Mouse (Mus musculus) right cerebral cortex, adult 2 months (tissue): ENCODE results near the gene Mad1l1.
A peak's percentile ranks its signal among the peaks of the same experiment; 100 is the strongest.

Source experiments
- DNase-seq, 2 experiments: peaks; one replicate each; pipeline ENCODE4 v3.0.0; 2021 to 2022; ENCODE audit warnings: low spot score in 2 of 2

Gene Mad1l1

DNA sequence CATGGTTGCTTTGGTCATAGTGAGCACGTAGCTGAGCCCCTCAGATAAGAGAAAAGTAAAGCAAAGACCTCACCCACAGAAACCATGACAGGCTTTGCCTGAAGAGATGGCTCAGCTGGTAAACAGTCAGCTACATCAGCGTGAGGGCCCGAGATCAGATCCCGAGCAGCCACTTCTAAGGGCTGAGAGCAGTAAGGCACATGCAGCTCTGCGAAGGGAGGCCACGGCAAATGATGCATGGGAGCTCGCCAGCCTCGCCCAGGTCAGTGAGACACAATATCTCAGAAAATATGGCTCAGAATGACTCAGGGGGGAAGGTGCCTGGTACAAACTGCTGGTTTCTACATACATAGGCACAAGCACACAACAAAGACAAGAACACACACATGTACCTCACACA is 143.8 kb downstream of the Mad1l1 start:
- no peak for DNase-seq

DNA sequence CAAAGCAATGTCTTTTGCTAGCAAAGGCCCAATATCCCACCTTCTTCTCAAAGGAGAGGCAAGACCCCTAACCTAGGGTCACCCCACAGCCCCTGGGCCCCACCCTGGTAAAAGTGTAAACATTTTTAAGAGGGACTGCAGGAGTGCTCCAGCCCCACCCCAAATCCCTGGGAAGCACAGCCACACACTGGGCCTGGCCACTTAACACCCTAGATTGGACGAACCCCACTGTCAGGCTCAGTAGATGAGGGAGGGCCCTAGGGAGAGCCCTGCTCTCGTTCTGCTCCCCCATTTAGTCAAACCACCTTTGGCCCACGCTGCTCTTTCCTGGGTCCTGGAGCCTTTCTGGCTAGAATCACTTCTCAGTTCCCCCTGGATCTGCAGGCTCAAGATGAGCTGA is 145.0 kb downstream of the Mad1l1 start:
- DNase-seq: no peak

DNA sequence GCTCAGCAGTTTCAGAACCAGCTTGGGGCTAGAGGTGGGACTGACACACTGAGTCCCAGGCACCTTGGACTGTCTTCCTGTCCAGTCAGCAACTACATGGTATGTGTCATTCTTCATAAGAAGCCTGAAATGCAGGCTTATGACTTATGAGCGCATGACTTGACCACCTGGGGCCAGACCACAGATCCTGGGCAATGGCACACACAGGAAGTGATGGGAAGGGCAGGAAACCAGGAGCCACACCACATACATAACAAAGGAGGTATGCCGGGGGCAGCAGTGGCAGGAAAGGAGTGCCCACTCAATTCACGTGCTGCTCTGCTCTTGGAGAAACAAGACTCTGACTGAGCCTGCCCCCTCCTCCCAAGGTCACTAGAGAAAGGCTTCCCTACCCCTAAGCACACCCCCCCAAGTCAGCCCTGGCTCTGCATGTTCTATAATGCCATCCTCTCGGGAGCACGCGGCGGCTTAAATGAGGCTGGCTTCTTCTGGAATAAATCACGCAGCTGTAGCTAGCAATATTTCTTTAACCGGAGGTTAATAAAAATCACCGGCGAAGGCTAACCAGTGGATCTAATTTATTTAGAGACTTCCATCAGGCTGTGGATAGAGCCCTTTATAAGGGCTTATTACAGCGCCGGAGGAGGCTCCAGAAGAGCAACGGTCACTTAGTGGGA is 146.4 kb downstream of the Mad1l1 start:
- no peak for DNase-seq

DNA sequence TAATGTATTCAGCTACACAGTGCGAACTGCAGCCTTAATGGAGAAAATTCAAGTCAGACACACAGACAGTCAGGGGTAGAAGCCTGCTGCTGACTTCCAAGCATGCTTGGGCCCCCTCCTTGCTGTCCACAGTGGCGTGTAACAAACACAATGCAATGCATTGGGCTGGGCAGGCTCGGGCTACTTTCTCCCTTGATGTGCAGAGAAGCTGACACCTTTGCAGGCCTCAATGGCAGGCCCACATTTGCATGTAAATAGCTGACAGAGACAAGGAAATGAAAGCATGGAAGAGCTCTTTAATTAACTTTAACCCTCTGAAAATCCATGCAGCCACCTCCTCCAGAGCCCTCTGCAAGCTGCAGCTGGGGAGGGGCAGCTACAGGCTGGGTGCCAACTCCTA is 147.3 kb downstream of the Mad1l1 start:
- no peak for DNase-seq

DNA sequence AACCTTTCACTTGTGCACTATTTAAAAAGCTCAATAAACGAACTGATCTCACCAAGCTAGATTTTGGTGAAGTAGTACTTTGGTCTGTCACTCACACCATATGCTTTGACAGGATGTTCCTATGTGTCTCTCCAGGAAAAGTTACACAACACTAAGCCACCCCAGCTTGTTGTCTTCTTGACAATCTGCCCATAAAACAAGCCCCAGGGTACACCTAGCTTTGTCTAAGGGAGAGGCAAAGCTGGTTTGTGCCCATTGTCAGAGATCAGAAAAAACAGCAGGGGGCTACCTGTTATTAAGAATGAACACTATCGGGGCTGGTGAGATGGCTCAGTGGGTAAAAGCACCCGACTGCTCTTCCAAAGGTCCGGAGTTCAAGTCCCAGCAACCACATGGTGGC is 148.2 kb downstream of the Mad1l1 start:
- no peak for DNase-seq

DNA sequence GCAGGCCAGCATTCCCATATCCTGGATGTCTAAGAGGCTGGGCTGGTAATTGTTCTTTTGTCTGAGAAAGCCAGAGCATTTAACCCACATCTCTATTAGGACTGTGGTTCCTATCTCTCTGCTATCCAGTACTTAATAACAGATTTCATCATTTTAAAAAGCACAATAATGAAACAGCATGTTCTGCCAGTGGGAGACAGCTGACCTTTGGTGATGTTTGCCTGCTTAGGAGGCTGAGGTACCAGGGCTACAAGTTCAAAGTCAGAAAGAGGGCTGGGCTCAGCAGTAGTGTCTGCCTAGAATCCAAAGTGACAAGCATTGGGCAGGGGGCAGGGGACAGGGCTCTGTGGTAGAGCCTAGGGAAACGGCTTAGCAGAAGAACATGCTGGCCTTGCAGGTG is 149.6 kb downstream of the Mad1l1 start:
- no peak for DNase-seq

DNA sequence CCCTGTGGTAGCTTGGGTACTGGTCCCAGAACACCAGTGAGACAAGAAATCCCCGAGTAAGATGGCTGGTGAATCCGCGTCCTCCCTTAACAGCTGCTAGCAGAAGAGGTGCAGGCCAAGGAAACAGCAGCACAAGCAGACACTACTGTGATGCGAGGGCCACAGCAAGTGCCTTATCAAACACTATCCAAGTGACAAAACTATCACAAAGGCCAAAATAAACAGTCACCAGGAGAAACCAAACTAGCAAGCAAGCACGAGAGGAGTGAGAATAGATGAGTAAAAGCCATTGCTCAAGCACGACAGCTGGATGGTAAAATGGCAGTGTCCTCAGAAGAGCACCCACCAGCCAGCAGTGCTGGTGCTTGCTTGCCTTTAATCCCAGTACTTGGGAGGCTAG is 153.8 kb downstream of the Mad1l1 start:
- no peak for DNase-seq

DNA sequence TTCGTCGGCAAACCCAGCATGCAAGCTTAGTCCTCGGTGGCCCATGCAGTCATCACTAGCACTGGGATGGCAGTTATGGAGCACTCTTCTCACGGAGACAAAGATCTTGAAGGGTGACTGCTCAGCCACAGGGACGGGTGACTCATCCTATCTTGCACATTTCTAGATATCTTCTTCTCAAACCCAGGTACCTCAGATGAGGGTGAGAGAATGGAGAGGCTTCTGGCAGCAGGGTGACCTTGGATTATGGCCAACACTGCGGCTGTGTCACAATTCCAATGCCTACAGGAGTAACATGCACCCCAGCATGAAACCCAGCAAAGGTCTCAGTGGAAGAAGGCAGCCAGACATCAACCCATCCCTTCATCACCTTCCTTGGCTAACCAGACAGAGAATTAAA is 154.3 kb downstream of the Mad1l1 start:
- no peak for DNase-seq

DNA sequence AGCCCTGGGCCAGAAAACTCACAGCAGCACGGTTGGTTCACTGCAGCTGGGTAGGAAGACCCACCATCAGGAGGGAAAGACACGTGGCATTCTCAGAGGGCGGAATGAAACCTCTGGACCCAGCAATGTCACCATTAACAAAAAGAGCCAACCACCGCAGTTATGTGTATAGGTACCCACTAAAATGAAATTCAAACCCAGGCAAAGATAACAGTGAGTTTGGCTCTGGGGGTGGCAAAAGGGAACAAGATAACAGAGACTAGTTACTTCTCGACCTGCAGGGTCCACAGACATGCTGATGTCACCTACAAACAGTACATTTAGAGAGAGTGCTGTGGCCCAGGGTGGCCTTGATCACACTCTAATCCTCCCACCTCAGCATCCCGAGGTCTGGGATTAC is 157.4 kb downstream of the Mad1l1 start:
- DNase-seq: no peak

DNA sequence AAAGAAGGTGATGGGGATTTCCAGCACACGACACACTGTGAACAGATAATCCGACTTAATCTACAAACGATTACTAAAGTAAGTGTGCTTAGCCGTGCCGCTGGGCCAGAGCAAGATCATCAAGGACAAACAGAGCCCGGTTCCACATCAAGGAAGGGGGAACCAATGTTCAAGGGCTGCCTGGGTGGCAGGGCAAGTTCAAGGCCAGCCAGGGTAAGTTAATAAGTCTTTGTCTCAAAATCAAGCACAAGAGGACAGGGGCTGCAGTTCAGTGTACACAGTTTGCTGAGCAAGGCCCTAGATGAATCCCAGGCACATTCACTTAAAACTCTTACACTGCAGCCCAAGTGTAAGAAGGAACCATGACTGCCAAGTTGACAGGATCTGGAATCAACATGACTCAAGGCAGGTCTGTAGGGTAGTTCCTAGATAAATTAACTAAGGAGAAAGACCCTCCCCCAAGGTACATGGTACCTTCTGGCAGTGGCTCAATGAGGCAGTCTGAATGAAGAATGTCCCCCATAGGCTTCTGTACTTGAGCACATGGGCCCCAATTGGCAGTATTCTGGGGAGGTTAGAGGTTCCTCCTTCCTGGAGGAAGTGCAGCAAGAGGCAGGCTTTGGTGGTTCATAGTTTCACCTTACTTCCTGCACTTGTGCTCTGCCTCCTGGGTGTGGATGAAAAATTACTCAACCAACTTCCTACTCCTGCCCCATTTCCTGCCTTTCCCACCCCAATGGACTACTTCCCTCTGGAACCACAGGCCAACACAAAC is 159.1 kb downstream of the Mad1l1 start:
- no peak for DNase-seq

DNA sequence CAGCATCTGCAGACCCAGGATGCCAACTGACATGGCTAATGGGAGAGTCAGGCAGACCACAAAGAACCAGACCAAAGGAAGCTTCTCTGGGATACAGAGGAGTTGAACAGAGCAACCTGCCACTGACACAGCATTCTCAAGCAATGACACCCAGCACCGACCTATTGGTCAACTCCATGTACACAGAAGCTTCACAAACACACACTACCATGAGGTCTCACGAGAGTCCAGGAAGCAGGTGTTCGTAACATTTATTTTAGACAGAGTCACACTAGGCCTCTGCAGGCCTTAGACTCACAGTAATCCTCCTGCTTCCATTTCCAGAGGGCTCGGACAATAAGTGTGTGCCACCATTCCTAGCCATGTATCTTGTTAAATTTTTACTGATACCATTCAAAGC is 162.3 kb downstream of the Mad1l1 start:
- DNase-seq: no peak

DNA sequence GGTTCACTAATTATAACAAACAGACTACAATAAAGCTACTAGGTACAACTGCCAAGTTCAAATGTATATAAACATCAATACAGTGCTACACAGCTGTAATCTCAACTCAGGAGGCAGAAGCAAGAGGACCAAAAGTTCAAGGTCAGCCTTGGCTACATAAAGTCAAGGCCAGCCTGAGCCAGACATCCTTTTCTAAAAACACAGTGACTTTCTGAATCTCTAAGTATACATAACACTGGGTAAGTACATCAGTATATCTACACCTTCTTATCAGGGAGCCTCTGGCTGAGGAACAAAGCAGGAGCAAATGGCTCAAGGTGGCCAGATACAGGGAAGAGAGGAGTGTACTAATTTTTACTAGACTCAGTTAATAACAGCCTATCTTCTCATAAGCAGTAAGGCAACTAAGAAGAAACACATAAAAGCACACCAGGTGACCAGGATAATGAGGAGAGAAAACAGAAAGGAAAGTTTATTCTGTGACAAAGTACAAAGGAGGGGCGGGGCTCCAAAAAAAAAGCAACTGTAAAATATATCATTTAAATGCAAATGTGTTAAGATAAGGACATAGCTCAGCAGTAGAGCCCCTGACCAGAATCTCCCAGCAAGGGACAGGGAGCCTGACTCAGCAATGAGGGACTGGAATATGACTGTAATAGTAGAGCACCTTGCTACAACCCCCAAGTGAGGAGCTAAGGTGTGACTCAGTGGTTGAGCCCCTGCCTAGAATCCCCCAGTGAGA is 163.3 kb downstream of the Mad1l1 start:
- no peak for DNase-seq

DNA sequence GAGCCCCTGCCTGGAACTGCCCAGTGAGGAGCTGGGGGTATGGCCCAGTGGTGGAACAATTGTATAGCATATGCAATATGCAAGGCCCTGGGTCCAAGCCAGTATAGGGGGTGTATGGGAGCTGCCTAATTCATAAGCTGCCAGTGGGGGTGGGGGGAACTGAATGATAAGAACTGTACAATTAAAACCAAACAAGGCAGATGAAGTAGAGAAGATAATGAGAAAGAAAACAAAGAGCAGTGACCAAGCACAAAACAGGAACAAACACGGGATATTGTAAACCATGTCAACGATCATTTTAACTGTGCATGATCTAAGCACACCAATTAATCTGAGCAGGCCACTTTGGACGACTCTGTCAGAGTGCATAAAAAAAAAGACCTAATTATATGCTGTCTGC is 167.2 kb downstream of the Mad1l1 start:
- DNase-seq: no peak

DNA sequence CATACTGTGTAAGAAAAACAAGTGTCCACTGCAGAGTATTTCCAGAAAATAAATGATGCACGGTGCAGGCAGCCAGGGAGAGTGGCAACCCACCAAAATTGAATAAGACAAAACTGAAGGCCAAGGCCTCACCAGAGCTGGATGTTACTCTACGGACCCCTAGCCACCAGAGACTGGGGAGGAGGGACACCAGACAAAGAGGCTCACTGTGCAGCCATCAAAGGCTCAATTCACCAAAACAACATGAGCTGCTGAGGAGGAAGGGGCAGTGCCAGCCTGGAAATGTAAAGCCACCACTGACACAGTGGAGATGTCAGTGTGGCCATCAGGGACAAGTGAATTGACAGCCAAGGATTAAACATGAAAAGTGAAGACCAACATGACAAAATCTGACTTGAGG is 169.5 kb downstream of the Mad1l1 start:
- no peak for DNase-seq

DNA sequence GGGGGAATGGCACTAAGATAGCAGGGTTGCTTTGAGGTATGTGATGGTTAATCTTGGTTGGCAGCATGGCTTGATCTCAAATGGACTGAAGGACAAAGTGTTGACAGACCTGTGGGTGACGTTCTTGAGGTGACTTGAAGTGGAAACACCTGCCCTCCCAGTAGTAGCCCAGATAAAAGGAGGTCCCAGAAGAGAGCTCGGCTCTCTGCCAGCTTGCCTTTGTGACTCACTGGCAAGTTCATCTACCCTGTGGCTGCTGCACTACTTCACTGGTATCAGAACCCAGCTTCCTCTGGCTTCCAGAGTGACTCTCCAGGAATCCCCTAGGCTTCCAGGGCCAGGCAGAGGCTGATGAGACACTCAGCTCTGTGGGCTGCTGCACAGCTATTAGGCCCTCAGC is 170.2 kb downstream of the Mad1l1 start:
- DNase-seq: no peak

DNA sequence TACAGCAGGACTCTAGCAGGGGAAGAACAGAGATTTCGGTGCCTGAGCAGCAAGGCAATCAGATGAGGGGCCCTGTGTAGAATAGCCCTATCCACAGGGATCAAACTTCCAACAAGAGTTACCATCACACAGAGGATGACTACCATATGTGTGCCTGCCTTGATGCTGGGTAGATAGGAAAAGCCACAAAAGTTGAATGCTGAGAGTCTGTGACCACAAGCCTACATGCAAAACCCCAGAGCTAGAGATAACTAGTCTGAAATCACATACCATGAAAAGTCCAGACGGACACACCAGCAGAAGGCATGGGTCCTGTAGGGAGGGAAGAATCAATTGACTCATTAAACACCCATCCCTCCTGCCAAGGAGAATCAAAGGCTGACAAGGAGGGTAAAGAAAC is 170.7 kb downstream of the Mad1l1 start:
- DNase-seq: no peak

DNA sequence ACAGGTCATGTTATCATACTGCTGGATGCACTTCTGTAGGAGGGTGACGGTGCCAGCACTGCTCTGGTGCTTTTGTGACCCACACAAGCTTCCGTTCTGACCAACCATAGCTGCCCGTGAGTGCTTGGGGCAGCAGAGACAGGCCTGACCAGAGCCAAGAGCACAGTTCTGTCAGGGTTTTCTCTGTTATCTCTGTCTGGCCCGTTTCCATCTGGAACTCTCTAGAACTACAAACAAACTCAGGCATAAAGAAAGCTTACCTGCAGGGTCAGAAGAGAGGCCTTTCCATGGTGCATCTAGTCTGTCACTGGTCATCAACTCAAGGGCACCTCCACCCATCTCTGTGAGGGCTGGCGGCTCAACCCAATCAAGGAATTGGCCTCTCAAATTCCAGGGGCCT is 171.2 kb downstream of the Mad1l1 start:
- no peak for DNase-seq

DNA sequence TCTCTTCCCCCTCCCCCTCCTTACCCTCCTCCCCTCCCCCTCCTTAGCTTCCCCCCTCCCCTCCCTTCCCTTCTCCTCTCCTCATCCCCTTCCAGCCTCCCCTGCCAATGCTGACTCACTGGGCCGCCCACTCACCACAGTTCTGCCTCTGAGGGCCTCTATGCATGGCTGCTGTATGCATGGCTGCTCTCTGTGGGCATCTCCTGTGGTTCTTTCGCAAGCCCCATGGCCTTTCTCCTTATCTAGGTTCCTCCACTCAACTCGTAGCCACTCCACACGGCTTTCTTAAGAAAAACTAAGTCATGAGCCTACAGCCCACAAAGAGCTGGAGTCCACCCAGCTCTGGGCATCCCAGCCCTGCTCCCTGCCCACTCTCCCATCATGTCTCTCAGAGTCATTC is 172.1 kb downstream of the Mad1l1 start:
- DNase-seq: peak; percentile 69 to 74

DNA sequence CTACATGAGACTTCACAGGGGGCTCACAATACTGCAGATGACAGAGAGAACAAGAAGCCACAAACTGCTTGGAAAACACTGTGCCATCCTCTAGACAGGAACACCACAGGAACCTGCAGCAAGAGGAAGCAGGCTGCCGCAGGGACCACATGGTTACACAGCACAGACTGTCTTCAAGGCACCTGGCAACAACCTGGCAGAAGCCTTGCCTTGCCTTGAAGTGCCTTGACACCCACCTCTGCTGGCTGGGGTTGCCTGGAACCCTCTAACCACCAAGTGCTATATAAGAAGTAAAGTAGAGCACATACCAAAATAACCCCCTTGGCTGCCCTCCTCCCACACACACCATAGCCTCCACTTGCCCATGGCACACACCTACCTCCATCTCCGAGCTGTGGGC is 177.8 kb downstream of the Mad1l1 start:
- DNase-seq: no peak

DNA sequence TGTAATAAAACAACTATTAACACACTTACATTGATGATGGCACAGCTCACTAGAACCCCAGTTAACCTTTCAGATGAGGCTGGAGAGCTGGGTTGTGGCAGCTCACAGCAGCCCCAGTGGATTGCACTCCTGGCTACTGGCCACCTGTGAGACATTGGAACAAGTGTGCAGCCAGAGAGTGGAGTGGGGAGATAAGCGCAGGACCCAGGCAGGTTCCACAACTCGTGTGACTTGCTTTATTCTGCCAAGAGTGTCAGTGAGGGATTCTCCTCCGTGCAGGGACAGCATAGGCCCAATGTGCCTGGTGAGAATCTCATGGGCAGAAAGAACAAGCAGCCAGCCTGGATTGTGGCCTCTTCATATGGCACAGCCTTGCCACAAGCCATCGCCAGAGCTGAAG is 180.0 kb downstream of the Mad1l1 start:
- no peak for DNase-seq

DNA sequence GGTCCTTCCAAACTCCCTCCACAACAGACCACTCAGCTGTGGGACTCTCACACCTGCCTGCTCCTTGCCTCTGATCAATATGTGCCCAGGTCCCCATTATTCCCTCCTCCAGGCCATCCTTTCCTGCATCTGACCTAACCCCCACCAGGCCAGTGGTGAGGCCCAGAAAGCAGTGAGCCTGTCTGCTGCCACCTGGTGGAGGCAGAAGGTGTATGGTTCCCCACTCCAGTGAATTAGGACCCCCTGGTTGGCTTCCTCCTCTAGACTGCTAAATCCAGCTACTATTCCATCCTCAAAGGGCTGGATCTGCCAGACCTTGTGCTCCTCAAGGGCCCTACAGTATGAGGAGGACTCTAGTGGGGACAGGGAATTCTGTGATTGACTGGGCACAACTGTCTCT is 181.1 kb downstream of the Mad1l1 start:
- peak; percentile 60 to 68 for DNase-seq

DNA sequence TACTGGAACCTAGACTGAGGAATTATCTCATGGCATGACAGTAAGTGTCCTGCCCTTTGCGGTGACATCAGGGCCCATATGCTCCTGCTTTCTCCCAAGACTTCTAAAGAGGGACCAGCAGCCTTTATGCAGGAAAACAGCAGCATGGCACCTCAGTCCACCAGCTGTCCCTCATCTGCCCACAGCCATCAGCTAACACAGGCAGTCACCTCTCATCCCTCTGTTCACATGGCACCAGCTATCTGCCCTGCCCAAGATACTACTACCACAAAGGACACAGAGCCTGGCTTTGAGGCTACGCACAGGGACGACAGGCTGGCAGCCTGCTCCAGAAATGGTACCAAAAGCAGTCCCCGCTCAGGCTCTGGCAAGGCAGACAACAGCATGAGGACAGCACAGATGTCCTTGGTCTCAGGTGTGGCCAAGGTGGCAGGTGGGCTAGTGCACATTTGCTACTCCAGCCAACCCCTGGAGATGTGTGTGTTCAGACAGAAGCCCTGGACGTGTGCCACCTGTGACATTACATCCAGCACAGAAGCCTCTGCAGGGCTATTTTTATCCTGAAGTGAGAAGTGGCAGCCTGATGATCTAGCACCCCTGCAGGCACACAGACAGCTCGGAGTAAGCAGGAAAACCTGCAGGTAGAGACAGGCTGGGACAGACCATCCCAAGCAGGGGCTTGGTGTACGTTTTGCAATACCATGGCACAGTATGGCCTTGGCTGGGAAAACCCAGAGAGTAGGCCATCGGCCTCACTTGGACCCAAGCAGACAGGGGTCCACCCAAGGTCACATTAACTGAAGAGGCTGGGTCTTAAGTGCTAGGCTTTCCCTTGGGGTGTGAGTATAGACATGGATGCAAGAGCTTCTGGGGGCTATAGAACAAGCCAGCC is 185.4 kb downstream of the Mad1l1 start:
- no peak for DNase-seq
